Mouse (Mus musculus): ENCODE results near the gene Hnrnpf.

Gene Hnrnpf

DNA sequence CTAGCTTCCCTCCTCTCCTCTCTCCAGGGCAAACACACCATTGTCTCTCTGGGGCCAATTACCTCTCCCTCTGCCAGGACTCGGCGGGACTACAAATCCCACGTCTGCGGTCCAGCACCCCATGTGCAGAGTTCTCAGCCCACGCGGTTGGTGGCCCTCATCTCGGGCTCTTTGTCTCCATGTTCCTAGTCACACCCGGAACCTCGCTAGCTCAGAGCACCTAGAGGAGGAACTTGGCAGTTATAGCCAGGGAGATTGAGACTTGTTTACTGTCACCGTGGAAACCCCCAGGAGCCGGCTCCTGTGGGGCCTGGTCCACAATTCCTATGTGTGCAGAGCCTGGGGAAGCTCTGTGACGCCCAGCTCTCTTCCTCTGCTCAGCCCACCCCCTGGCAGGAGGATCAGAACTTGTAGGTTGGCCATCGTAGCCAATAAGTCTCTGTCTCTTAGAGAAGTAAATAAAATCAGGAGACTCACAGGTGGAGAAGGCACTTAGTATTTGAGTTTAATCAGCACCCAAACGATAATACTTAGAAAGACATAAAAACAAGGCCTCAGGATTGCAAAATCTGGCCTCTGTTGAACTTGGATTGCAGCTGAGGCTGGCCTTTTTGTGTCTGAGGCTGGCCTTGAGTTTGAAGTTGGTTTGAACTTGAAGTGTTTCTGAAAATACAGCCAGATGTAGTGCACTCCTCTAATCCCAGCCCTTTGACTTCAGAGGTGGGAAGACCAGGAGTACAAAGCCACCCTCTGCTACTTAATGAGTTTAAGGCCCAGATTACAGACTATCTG is 8.6 kb upstream of the Hnrnpf start:
- no peak for DNase-seq (ENCODE audit: low spot score)

DNA sequence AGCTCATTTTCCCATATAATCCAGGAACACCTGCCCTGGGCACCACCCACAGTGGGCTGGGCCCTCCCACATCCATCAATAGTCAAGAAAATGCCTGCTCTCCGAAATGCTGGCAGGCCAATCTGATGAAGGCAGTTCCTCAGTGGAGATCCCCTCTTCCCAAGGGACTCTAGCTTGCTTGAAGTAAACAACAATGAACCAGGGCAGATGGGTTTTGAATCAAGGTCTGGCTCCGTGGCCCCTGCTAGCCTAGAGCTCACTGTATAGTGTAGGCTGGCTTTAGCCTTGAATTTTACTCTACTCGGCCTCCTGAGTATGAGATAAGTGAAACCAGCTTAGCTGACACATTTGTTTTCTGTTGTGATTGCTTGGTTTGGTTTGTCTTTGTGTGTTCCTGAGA is 7.7 kb upstream of the Hnrnpf start:
- DNase-seq (ENCODE audit: low spot score): no peak

DNA sequence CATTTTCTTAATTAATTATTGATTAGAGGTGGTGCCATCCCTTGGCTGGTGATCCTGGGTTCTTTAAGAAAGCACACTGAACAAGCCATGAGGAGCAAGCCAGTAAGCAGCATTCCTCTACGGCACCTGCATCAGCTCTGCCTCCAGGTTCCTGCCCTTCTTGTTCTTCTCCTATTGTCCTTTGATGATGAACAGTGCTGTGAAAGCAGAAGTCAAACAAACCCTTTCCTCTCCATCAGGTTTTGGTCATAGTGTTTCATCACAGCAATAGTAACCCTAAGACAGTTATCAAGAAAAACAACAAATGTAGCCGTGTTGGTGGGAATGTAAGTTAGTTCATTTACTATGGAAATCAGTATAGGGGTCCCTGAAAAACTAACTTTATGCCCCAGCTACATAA is 6.7 kb upstream of the Hnrnpf start:
- DNase-seq (ENCODE audit: low spot score): no peak

DNA sequence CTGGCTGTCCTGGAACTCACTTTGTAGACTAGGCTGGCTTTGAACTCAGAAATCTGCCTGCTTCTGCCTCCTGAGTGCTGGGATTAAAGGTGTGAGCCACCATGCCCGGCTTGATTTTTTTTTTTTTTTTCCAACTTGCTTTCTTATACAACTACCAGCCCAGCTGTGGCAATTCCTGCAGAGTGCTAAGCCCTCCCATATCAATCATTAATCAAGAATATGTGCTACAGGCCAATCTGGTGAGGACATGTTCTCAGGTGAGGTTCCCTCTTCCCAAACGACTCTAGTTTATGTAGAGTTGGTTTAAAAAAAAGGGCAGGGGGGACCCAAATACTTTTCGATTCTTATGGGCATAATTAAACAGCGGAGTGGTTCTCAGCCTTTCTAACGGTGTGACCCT is 2.3 kb upstream of the Hnrnpf start:
- DNase-seq (ENCODE audit: low spot score): no peak

DNA sequence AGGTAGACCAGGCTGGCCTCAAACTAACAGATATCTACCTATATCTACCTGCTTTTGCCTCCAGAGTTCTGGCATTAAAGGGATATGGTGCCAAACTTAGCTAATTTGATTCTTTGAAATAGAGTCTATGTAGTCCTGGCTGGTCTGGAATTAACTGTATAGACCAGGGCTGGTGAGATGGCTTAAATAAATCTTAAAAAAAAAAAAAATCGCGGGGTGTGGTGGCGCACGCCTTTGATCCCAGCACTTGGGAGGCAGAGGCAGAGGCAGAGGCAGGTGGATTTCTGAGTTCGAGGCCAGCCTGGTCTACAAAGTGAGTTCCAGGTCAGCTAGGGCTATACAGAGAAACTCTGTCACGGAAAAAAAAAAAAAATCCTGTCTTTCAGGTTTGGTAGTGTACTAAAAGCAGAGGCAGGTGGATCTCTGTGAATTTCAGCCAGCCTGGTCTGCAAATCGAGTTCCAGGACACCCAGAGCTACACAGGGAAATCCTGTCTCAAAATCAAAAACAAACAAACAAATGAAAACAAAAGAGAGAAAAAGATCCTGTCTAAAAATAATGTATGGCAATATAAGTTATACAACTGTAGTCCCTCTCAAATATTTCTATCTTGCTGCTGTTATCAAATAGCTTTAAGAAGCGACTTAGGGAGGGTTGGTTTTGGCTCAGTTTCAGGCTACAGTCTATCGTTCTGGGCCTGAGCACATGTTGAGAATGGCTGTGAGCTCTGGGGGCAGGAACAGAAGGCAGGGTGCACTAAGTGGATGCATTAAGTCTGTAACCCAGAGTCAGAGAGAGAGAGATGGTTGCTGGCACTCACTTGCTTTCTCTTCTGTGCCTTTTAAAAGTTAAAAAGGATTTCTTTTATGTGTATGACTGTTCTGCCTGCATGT is 1.6 kb downstream of the Hnrnpf start:
- no peak for DNase-seq (ENCODE audit: low spot score)

DNA sequence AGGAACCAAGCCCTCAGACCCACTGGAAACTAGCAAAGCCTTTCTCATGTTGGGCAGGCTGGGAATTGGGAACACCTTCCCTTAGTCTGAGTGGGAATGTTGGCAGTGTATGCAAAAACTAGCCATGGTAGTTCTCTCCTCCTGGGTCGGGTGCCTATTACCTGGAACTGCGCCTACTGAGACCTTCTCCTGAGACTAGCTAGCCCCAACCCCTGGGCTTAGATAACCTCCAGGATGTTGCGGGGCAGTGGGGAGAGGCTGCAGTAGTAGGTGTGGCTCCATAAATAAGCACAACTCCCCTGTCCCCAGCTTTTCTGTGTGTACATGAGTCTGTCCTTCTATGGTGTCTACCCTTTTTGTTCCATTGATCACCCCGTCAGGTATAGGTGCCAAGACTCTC is 2.4 kb downstream of the Hnrnpf start:
- no peak for DNase-seq (ENCODE audit: low spot score)

DNA sequence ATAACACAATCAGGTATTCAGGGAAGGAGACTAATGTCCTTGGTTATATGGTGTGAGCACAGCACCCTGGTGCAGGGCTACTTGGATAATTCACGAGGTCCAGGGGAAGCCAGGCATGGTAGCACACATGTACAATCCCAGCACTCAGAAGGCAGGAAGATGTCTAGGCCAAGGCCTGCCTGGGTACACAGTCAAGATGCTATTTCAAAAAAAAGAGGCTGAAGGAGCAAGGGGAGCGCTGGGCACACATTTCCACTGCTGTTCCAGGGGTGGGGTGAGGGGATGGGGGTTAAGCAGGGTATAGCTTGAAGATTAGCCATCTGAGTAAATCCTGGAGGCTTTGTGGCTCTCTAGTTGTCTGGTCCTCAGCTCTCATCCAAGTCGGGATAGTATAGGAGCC is 3.7 kb downstream of the Hnrnpf start:
- no peak for DNase-seq (ENCODE audit: low spot score)

DNA sequence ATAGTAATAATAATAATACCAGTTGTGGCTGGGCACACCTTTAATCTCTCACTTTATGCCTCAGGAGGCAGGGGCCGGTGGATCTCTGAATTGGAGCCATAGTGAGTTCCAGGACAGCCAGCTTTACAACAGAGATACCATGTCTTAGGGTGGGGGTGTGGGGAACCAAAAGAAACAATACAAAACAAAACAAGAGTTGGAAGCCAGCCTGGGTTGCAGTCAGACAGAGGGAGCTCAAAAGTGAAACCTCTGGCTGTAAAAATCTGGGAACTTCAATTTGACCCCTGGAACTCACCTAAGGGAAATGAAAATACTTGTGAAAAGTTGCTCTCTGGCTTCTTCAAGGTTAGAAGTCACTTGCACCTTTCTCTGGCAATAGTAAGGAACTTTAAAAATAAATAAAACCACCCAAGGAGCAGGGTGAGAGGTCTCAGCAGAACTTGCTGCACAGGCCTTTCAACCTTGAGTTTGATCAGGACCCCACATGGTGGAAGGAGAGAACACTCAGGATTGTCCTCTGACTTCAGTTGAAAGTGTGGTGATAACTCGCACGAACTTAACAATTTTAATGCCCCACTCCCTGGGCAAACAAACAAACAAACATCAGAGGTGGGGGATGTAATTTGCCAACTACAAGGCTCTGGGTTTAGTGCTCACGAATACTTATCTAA is 5.3 kb downstream of the Hnrnpf start:
- no peak for DNase-seq (ENCODE audit: low spot score)

DNA sequence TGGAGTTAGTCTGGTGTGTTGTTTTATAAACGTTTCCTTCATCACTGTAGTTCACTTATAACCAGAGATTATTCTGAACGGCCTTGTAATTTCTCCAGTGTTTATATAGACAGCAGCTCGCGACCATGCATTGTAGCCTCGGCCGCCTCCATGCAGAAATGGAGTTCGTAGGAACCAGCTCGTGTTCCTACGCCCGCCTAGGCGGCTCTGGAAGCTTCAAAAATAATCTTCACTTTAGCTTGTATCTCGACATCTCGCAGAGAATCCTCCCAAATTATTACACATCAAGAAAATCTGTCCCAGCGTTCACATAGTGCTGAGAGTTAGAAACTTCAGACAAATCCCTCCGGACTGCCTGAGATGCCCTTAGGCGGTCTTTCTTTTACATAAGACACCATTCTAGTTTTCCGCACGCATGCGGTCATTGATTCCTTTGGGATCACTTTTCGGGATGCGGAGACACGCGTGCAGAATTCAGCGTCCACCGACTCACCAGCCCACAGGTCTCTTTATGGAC is 5.9 kb downstream of the Hnrnpf start:
- DNase-seq (ENCODE audit: low spot score): peak; percentile 48

DNA sequence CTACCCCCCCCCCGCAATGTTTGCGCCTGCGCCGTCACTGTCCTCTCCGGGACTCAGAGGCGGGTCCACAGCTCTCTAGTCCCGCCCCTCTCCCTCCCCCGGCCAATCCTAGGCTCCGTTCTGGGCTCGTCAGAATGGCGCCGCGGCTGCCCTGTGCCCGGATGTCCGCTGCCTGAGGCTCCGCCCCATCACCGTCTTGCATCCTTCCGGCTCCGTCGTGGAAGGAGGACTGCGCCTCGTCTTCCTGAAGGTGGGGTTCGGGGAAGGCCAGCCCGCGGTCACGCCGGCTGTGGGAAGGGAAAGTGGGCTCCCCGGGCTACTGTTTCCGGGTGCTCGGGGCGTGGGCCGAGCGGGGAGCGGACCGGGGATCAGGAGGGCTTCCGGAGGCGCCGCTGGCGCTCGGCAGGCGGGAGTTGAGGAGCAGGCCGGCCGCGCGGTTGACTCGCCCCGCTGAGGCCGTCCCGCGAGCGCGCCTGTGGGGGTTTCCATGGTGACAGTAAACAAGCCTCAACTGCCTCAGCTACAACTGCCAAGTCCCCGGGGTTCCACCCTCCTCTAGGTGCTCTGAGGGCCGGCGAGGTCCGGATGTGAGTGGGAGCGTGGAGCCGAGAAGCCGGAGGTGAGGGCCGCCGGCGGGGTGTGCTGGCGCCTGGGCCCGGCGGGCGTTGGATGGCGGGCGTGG is 6.6 kb downstream of the Hnrnpf start:
- DNase-seq (ENCODE audit: low spot score): peak; percentile 91

DNA sequence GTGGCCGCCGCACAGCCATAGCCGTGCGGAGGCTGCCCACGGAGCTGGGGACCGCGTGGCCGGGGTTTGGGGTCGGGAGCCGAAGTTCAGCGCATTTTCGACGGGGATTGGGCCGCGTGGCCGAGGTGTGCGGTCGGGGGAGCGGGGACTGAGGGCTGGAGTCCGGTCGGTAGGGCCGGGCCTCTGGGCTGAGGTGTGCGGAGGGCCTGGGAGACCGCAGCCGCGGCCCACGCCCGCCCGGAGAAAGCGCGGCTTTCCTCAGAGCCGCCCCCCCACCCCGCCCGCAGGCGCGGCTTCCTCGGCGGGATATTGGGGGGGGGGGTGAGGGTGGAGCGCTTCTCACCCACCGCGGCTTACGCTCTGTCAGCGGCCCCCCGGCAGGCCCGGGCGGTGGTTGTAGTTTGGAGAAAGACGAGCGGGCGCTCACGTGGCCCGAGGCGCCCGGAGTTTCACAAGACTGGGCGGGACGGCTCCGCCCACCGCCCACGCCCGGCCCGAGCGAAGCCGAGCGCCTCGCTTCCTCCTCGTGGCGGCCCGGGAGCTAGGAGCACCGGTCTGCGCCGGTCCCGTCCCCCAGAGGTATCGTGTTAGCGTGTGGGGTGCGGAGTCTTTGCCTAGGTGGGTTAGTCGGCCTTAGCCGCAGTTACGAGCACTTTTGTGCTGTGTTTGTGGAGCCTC is 7.3 kb downstream of the Hnrnpf start:
- DNase-seq (ENCODE audit: low spot score): peak; percentile 72

DNA sequence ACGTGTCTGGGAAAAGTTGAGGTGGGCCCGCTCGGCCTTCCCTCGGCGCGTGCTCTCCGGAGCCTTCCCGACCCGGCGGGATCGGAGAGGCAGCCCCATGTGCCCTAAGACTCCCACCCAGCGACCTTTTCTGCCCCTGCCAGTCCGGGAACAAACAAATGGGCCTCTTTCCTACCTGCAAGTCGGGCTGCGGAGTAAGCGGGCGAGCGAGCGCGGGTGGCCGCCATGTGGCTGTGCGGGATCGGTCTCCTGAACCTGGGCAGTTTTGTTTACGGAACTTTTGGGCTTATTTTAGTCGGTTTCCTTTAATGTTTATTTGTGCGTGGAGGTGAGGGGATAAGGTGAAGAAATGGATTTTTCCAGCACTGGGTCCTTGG is 7.8 kb downstream of the Hnrnpf start:
- DNase-seq (ENCODE audit: low spot score): no peak

DNA sequence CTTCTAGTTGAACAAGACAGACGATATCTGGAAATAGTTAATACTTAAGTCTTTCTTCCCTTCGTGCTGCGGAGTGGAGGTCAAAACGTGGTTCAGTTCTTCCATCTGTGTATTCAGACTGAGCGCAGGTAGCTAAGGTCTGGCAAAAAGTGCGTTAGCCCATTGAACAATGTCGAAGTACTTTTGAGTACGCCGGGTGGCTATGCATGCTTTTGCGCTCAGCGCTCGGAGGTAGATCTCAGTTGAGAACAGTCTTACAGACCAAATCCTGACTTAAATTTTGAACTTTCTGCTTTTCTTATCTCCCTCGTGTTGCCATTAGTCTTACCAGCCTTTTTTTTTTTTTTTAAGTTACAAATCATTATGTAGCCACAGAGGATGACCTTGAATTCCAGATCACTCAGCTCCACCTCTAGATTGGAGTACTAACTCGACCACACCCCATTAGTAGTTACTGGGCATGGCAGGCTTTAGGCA is 8.3 kb downstream of the Hnrnpf start:
- DNase-seq (ENCODE audit: low spot score): no peak

DNA sequence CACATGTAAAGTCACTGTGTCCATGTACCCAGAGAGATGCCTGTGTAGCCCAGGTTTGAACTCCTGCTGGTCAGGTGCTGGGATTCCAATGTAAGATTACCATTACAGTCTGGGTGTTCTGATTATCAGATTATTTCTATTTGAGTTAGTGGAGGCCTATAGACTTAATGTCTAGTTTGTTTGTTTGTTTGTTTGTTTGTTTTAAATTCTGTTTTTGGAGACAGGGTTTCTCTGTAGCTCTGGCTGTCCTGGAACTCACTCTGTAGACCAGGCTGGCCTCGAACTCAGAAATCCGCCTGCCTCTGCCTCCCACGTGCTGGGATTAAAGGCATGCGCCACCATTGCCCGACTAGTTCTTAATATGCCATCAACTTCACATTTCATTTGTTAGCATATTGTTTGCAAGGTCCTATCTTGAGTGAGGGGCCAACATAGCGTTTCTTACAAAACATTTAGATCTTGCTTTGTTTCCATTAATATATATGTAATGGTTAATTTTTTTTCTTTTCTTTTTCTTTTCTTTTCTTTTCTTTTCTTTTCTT is 10.1 kb downstream of the Hnrnpf start:
- DNase-seq (ENCODE audit: low spot score): no peak

DNA sequence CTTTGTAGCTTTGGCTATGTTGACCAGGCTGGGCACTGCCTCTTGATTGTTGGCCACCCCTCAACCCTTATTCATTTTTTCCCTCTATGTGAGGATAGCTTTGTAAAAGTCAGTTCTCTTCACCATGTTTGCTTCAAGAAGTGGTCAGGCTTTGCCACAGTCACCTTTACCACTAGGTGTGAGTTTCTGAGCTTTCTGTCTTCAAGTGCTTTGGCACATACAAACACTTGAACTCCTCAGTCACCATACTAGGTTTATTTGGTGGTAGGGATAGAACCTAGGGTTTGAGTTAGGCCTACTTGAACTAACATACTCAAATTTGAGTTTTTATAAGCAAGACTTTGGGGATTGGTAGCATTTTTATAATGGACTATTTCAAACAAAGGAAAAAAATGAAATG is 14.4 kb downstream of the Hnrnpf start:
- no peak for DNase-seq (ENCODE audit: low spot score)

DNA sequence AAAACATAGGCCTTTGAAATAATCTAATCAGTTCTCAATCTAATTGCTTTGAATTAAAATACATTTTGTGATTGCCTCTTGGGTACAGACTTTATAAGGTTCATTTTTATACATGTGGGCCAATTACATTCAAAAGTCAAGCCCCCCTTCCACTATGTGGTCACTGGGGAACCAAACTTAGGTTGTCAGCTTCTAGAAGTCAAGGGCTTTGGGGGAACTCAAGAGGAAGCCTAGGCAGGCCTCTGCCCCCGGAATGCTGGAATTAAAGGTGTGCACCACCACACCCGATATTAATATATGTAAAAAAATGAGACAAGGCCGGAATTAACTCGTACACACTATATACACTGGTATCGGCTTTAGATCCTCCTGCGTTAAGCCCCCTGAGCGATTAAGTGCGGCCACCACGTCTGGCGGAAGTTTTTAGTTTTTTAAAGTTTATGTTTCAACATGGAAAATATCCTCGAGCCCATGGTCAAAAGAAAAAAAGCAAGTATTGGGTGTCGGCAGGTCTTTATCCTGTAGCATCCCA is 16.1 kb downstream of the Hnrnpf start:
- no peak for DNase-seq (ENCODE audit: low spot score)

DNA sequence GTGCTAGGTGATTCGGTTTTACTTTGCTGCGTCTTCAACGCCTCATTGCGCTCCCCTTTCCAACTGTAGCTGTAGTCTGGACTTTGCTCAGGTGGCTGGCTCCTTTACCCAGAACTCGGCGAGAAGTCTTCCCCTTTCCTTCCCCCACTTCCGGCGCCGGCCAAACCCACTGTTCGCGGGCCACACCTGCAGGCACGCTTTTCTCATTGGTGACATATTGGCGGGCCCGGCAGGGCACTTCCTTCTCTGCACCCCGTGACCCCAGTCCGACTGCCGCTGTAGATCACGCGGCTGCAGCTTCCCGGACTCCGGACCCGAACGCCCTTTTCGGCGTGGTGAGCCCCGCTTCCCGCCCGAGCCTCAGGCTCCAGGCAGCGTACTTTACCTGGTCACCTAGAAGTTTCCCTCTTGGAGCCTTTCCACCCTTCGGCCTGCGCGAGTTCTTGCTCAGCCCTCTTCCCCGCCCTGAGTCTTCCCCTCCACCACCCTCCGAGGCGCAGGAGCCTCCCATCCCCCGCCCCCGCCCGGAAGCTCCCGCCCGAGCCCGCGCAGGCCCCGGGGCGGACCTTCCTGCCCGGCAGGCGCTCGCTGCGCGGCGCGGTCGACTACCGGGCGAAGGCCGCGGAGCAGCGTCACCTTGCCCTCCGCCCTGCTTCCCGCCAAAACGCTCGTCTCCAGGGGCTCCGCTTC is 16.8 kb downstream of the Hnrnpf start:
- peak; percentile 63 for DNase-seq (ENCODE audit: low spot score)

DNA sequence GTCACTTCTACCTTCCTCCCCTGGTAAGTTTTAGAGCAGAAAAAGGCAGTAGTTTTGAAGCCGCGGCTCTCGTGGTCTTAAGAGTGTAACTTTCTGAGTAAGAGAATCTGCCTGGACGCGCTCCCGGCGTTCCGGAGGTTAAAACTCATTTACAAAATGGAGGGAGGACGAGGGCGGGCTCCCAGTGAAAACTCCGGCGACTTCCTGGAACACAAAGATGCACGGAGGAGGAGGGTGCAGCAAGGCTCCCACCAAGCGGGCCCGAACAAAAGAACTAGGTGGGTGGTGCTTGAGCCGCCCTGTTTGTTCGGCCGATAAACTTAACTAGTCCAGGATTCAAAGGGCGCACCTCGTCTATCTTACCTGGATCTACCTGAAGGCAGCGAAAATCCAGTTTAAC is 17.5 kb downstream of the Hnrnpf start:
- peak; percentile 47 for DNase-seq (ENCODE audit: low spot score)

DNA sequence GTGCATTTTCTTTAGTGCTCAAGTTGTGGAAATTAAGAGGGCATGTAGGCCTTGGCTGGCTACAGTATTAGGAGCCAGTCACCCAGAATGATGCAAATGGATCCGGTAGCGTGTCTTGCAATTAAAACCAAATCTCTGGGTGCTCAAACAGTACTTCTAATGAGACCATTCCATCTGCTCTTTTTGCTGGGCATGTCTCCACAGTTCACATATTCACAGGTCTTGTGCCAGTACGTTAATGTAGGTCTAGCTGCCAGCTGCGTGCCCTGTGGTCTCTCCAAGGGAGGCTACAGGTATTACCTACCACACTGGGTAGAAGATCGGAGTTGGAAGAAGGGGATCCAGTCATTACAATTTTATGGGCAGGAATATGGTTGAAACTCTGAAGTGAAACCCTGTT is 17.9 kb downstream of the Hnrnpf start:
- no peak for DNase-seq (ENCODE audit: low spot score)
